Mouse (Mus musculus) cerebellum, adult 9-11 months (tissue): ENCODE measurements around the gene Cacng2.

Source experiments
- DNase-seq: peaks from one replicate; pipeline ENCODE4 v3.0.0; 2022

The Cacng2 gene

GRCm38 (mm10) chr15:78119704-78120103 lies at the start of gene Cacng2:
Gene Cacng2 (minus strand): TSS chr15:78120028.
- DNase-seq = peak; percentile 81

- no peak for DNase-seq
Measured at GRCm38 (mm10) chr15:78169566-78169965, 49.7 kb upstream of the Cacng2 start.

- no peak for DNase-seq
Measured at GRCm38 (mm10) chr15:78165292-78165691, 45.5 kb upstream of the Cacng2 start.

- no peak for DNase-seq
Measured at GRCm38 (mm10) chr15:78164466-78164865, 44.6 kb upstream of the Cacng2 start.

GRCm38 (mm10) chr15:78161946-78162345 lies 42.1 kb upstream of the Cacng2 start:
- no peak for DNase-seq

GRCm38 (mm10) chr15:78158335-78158734 lies 38.5 kb upstream of the Cacng2 start:
- no peak for DNase-seq

- no peak for DNase-seq
Measured at GRCm38 (mm10) chr15:78157824-78158223, 38.0 kb upstream of the Cacng2 start.

GRCm38 (mm10) chr15:78157330-78157729 lies 37.5 kb upstream of the Cacng2 start:
- DNase-seq = no peak

- no peak for DNase-seq
Measured at GRCm38 (mm10) chr15:78155421-78155820, 35.6 kb upstream of the Cacng2 start.

GRCm38 (mm10) chr15:78153045-78153775 lies 33.4 kb upstream of the Cacng2 start:
- no peak for DNase-seq

- DNase-seq = no peak
Measured at GRCm38 (mm10) chr15:78148565-78148964, 28.7 kb upstream of the Cacng2 start.

GRCm38 (mm10) chr15:78140226-78140625 lies 20.4 kb upstream of the Cacng2 start:
- DNase-seq = no peak

- DNase-seq = no peak
Measured at GRCm38 (mm10) chr15:78134606-78135005, 14.8 kb upstream of the Cacng2 start.

- DNase-seq = no peak
Measured at GRCm38 (mm10) chr15:78133389-78133788, 13.6 kb upstream of the Cacng2 start.

GRCm38 (mm10) chr15:78119248-78119647 lies 580 bp downstream of the Cacng2 start:
- DNase-seq = no peak

- peak; percentile 68 for DNase-seq
Measured at GRCm38 (mm10) chr15:78118275-78118995, 1.4 kb downstream of the Cacng2 start.

GRCm38 (mm10) chr15:78117731-78118130 lies 2.1 kb downstream of the Cacng2 start:
- peak; percentile 50 for DNase-seq

GRCm38 (mm10) chr15:78116936-78117335 lies 2.9 kb downstream of the Cacng2 start:
- DNase-seq = no peak

- DNase-seq = peak; percentile 55
Measured at GRCm38 (mm10) chr15:78116244-78116643, 3.6 kb downstream of the Cacng2 start.

GRCm38 (mm10) chr15:78099516-78099915 lies 20.3 kb downstream of the Cacng2 start:
- DNase-seq = peak; percentile 75

GRCm38 (mm10) chr15:78096004-78096403 lies 23.8 kb downstream of the Cacng2 start:
- DNase-seq = peak; percentile 78

- DNase-seq = no peak
Measured at GRCm38 (mm10) chr15:78093597-78093996, 26.2 kb downstream of the Cacng2 start.

- peak; percentile 74 for DNase-seq
Measured at GRCm38 (mm10) chr15:78082841-78083572, 36.8 kb downstream of the Cacng2 start.

GRCm38 (mm10) chr15:78082149-78082548 lies 37.7 kb downstream of the Cacng2 start:
- peak; percentile 89 for DNase-seq
